Mouse (Mus musculus): Measurements from ENCODE around the gene Cit.
A peak's percentile ranks its signal among the peaks of the same experiment; 100 is the strongest.

Cit gene

DNA sequence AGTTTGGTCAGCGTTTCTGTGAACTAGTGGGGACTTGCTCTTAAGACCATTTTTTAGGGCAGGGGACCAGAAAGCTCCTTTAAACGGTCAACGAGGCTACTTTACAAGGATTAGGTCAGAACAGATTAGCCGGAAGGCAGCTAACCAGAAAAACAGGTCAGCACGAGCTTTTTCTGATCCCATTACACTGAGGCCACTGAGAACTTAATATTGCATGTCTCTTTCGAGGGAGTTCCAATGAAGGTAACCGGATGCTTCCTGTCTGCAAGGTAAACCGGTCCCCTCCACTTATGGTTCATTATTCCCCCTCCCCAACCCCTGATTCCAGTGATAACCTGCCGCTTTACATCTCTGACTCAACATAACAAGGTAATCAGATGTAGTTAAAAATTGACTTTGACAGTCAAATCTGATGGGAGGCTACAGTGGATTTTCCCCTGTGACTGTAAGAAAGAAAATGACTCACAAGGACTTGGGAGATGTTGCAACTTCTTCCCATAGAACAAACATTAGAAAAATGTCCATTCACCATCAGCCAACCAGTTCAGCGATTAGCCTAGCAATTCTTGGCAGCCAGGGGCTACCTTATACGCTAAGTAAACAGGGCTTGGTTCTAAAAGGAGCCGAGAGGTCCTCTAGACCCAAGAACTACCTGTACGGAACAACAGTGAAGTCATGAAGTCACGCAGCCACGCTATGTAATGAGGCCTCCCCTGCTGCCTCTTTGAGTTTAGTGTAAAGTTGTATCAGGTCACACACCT, 164.2 kb downstream of the Cit start:
- no peak for DNase-seq (ENCODE audit: low read depth, low spot score)

DNA sequence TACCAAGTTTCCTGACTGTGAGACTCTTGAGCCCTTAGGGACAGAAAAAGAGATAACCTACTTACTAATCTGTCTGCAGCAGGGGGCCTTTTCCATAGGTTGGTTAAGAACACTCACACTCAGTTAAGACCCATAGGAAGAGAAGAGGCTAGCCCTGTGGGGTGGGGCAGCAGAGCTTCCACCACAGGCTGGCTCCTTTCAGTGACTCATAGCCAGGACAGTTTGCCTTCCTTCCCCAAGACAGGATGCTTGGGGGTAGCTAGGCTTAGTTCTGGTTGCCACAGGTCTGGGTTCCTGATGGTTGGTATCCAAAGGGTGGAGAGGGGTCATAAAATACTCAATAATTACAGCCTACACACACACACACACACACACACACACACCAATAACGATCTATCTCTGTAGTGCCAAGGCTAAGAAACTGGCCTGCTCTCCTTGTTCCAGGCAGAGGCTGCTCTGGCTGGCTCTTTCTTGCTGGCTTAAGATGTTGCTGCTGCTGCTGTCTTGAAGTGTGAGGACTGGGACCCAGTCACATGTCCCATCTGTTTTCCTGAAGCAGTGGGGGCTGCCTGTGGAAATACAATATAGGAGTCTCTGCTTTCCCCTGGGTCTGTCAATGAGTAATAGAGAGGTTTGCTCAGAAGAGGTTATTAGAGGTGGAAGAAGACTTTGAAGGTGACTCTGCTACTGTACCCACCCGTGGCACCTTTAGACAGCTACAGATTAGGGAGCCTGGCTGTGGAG, 165.0 kb downstream of the Cit start:
- no peak for DNase-seq (ENCODE audit: low read depth, low spot score)

- no peak for DNase-seq (ENCODE audit: low read depth, low spot score)
These were observed 166.6 kb downstream of the Cit start for GRCm38 (mm10) chr5:116011700-116012099.

DNA sequence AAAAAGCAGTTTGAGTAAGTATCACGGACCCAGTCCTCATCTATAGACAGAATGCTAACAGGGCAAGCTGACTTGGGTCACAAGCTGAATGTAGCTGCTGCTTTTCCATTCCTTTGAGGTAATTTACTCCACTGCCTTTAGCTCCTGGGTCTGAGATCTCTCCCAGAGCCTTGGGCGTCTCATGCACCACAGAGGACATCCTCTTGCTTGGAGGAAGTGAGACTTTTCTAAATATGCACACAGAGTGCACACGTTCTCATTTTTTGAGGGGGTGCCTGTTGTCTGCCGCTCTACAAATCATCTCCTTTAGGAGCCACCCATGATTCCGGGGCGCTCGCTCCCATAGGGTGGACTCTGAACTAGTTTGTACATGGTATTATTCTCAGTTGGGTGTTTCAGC, 167.4 kb downstream of the Cit start:
- no peak for DNase-seq (ENCODE audit: low read depth, low spot score)

DNA sequence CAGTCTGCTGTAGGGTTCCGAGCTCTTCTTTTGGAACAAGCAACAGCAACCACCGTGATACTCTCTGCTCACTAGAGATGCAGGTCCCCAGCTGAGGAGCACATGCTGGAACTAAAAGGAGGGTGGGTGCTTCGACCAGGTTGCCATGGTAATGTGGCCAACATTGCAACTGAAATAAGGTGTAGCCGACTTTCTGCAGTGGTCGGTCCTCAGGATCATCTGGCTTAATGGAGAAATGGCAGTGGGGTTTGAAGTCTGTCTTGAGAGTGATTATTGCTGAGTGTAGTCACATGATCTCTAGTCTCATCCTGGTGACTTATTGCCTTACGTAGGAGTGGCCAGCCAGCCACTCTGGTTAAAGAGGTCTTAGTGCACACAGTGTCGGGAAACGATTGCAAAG, 168.7 kb downstream of the Cit start:
- no peak for DNase-seq (ENCODE audit: low read depth, low spot score)

GRCm38 (mm10) chr5:116014237-116014636, 169.2 kb downstream of the Cit start:
- no peak for DNase-seq (ENCODE audit: low read depth, low spot score)

GRCm38 (mm10) chr5:116016542-116016941, 171.5 kb downstream of the Cit start:
- DNase-seq (ENCODE audit: low read depth, low spot score), result peak; percentile 67

DNA sequence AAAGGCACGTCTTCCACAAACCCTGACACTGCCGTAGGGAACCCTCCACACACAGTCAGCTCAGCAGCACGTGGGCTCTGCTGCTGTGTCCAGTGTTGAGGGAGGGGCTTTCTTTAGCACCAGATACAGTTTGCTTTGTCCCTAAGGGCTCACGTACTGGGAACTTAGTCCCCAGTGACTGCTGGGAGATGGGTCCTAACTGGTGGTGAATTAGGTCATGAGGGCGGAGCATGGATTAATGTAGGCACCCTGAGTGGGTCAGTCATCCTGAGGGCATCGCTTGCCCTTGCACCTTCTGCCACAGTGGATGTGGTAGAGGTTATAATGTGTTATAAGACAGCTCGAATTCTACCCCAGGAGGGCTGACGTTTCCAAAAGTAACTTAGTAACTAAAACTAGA, 172.3 kb downstream of the Cit start:
- no peak for DNase-seq (ENCODE audit: low read depth, low spot score)

DNA sequence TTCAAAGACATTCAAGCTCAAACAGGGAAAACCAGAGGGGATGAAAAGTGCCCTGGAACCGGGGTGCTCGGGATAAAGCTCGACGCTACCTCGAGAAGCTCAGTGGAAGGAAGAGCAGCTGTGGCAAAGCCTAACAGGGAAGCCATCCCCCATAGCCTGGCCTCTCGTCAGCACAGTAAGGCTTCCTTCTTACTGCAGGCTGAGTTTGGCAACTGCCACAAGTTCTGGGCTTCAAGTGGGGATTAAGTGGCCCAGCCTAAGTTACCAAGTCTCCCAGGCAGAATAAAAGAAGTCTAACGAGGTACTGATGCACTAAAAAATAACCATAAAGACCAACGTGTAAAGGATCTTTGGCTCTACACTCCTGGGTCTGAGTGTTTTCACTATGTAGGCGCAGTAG, 173.1 kb downstream of the Cit start:
- DNase-seq (ENCODE audit: low read depth, low spot score), result no peak

GRCm38 (mm10) chr5:116018784-116019183, 173.7 kb downstream of the Cit start:
- no peak for DNase-seq (ENCODE audit: low read depth, low spot score)

- DNase-seq (ENCODE audit: low read depth, low spot score), result no peak
These were observed 174.3 kb downstream of the Cit start for GRCm38 (mm10) chr5:116019371-116019770.

DNA sequence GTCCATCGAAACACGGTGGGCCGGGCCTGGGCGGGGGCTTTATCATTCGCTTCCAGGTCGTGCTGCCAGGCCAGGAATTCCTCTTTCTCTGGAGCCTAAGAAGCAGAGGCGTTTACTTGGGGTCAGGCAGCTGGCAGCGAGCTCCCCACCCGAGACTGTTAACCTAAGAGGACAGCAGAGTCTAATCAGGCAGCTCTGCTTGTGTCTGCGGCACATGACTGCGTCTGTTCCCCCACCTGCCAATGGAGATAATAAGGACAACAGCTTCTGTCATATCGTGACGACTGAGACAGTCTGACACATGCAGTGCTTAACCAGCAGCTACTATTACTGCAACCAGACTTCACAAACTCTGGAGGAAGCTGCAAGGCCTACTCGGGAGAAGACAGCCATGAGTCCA, 176.5 kb downstream of the Cit start:
- DNase-seq (ENCODE audit: low read depth, low spot score), result no peak

- no peak for DNase-seq (ENCODE audit: low read depth, low spot score)
These were observed 177.1 kb downstream of the Cit start for GRCm38 (mm10) chr5:116022131-116022530.

DNA sequence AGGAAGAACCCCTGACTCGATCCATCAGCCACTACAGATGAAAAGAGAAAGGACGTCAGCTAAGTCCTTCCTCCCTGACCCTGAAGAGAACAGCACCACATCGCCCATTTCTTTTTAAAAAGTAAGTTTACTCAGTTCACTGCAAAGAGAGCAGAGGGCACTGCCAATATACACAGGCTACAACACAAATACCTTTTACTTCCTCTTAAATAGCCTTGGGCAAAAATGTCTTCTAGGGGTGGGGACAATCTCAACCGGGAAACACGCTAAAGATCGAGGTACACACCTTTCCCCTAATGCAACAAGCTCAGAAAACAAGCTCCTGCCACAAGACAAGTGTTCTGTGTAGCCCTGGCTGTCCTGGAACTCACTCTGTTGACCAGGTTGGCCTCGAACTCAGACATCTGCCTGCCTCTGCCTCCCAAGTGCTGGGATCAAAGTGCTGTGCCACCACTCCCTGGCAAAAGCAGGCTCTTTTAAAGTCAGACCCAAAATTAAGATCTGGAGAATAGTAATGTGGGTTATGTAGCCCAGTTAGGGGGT, 177.7 kb downstream of the Cit start:
- DNase-seq (ENCODE audit: low read depth, low spot score), result no peak

DNA sequence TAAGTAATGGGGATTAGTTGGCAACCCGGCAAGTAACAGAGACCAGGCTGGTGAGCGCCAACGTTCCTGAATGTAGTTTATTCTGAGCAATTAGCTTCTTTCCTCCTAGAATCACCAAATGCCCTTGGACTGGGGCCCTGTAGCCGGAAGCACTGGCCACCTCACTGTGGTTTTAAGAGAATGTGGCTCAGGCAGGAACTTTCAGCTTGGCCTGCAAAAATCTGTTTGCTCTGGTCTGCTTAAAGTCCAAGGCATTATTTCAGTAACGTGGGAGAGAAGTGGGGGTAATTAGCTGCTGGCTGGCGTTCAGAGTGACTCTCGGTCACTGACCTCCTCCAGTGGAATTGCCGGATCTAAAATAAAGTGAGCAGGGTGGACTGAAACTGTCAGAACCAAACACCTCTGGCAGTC, 178.2 kb downstream of the Cit start:
- no peak for DNase-seq (ENCODE audit: low read depth, low spot score)

- DNase-seq (ENCODE audit: low read depth, low spot score), result no peak
These were observed 178.8 kb downstream of the Cit start for GRCm38 (mm10) chr5:116023821-116024284.

DNA sequence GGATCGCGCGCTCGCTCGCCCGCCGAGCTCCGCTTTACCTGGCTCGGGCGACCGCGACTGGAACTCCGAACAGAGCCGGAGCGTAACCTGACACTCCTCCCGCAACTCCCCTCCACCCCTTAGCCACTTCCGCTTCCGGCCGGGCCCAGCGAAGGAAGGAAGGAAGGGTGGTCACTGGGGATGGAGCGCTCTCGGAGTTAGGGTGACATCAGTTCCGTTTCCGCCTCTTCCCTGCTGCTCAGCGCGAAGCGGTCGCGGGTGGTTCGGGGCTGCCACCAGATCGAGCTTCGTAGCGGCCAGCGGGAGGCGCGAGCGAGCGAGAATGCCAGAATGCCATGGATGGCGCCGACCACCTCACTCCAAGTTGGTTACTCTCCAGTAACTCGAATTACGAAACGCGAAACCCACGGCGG, 179.3 kb downstream of the Cit start, which contains the start of gene Prkab1:
TSS of gene Prkab1 (minus strand) at position 182 of the 413 bp plus-strand sequence.
- peak; percentile 99 for DNase-seq (ENCODE audit: low read depth, low spot score)

DNA sequence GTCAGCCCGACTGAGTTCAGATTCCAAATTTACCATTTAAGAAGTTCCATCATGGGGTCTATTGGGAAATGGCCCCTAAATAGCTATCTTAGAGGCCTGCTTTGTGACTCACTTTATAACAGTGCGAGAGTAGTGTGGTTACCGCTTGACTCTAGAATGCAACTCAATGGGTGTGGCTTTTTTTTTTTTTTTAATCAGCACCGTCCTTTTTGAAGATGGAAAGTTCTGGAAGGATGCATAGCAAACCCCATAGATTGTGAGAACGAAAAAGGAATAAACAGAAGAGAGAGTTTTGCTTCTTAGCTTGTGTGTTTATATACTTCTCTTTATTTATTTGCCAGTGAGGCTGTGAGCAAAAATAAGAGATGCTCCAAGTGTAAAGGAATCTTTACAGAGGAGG, 181.0 kb downstream of the Cit start:
- DNase-seq (ENCODE audit: low read depth, low spot score), result no peak

GRCm38 (mm10) chr5:116026561-116026960, 181.5 kb downstream of the Cit start:
- DNase-seq (ENCODE audit: low read depth, low spot score), result no peak

DNA sequence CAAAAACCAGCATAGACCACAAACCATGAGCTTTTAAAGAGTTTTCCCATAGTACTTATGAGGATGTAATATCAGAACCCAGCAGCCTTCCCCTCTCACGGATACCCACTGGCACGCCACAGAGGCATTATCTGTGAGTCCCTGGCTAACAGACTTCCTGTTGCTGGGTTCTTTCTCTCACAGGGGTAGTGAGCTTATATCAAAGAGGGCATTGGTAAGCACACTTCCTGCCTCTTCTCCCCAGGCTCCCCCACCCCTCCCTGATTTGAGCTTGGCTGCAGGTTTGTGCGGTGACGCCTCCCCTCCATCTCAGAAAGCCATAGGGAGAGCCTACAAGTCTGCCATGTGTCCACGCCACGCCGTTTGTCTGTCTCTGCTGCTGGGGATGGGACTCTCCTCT, 184.0 kb downstream of the Cit start:
- no peak for DNase-seq (ENCODE audit: low read depth, low spot score)

GRCm38 (mm10) chr5:116030566-116031189, 185.6 kb downstream of the Cit start:
- DNase-seq (ENCODE audit: low read depth, low spot score), result no peak

DNA sequence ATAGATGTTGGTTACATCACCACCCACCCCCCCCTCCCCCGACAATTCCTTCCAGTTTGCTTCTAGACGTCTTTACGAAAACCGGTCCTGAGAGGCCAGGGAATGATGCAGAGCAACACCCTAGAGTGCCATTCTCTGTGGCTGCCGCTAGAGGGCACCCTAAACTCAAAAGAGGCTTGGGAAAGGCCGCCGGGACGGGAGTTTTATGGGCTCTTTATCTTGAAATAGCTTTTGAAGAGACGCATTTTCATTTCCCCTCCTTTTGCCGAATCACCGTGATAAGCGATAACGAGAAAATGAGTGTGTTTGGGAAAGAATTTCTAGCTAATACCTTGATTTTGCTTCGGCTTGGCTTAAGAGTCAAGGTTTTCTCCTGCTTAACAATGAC, 186.1 kb downstream of the Cit start:
- peak; percentile 77 for DNase-seq (ENCODE audit: low read depth, low spot score)

Measured in brain, adult 2 months (tissue).